Mouse (Mus musculus) heart, postnatal 0 days (tissue): ENCODE measurements around the gene Gm11938.
"Not testable (repeated sequence)": the region's sequence is repeated elsewhere in the genome, so short reads cannot be mapped to it uniquely, and the experiment has no call there.

Experiments used
- CTCF ChIP-seq: IDR thresholded peaks from 2 replicates; pipeline ENCODE4 v1.5.1; 2016; ENCODE audit warnings: antibody characterized with exemption, control low read depth, low read depth
- EP300 ChIP-seq: IDR thresholded peaks from 2 replicates; pipeline ENCODE4 v1.6.1; 2016; ENCODE audit warnings: antibody characterized with exemption, low read depth

- not testable (repeated sequence) for TF ChIP-seq CTCF, EP300
These were observed 40.6 kb upstream of the Gm11938 start, which contains the start of gene Krtap4-7 for GRCm38 (mm10) chr11:99643635-99644139.
